Mouse (Mus musculus) megakaryocyte, embryonic 14.5 days (primary cell): ENCODE measurements around the gene Chd4.

ENCODE experiments used
- FLI1 ChIP-seq: IDR thresholded peaks from 2 replicates; pipeline ENCODE4 v1.6.1; 2012; ENCODE audit warnings: low read length, inconsistent platforms, mixed read lengths
- GATA1 ChIP-seq: IDR thresholded peaks from 3 replicates; pipeline ENCODE4 v1.6.1; 2012; ENCODE audit warnings: mixed read lengths, low read length, inconsistent platforms, borderline replicate concordance

DNA sequence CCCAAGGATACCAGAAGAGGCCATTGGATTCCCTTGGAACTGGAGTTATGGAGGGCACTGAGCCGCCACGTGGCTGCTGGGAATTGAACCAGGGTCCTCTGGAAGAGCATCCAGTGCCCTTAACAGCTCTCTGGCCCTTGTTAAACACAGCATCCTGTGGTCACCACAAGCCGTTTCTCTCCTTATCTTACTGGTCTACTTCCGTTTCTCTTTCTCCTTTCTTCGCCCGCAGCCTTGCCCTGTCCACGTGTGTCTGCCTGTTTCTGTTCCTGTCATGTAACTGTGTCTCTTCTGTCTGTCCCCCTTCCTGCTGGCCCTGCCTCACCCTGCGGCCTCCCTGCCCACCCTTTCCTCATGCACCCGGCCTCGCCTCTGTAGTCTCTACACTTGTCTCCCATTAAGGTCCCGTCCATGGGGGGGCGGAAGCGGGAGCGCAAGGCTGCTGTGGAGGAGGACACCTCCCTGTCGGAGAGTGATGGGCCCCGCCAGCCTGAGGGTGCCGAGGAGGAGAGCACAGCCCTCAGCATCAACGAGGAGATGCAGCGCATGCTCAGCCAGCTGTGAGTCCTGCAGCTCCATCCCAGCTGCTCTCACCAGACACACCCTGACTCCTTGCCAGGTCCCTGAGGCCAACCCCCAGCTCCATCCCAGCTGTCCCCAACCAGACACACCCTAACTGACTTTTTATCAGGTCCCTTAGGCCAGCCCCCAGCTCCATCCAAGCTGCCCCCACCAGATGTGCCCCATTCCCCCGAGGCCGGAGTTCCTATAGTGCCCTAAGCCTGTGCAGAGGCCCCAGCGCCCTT, 56.6 kb downstream of the Chd4 start:
- TF ChIP-seq FLI1 (no peak), GATA1 (no peak)
